Mouse (Mus musculus) layer of hippocampus, adult 18-20 months (tissue): Measurements from ENCODE around the gene Cflar. TPM values are rescaled to one million over a fixed set of nuclear protein-coding genes. Genes with fewer than 3 reads are reported as not detected.

ENCODE experiments used
- DNase-seq, 2 experiments: peaks; one replicate each; pipeline ENCODE4 v3.0.0; 2022; ENCODE audit warnings: low spot score in 2 of 2
- total RNA-seq, 2 experiments: library from RNA; stranded (reverse); gene quantifications; 2 replicates each; pipeline ENCODE4 v1.2.3; 2021

Gene Cflar
- total RNA-seq, 2 experiments from 2014 or later: 41.1 to 41.5 TPM

DNA sequence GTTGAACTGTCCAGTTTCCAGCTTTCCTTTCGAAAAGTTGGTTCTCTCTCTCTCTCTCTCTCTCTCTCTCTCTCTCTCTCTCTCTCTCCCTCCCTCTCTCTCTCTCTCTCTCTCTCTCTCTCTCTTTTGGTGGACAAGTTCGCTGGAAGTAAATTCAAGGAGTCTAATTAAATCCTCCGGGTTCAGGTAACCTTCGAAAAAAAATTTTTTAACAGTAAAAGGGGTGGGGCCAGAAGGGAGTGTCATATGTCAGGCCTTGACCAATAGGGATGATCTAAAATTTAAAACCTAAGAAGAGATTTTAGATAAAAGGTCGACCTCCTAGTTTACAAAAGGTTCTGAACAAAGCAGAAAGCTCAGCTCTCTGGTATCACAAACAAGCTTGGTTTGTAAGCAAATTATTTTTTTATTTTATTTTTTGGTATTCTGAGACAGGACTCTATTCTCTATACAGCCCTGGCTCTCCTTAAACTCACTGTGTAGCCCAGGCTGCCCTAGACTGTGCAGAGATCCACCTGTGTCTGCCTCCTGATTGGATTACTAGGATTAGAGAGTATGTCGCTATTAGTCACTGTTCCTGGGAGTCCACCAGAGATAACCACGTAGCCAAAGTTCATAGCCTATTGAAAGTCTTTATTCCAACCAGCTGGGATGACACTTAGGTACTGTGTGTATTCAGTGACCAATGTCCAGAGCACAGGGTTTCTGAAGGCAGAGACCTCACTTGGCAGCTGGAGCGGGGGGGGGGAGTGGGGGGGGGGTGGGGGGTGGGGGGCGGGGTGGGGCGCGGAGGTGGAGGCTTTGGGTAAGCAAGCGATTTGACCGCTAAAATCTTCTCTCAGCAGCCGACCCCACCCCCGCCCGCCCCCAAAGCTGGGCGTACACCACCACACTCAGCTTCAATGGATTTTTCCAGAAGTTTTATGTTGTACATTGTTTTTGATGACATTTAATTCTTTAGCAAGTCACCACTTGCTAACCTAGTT lies 1.1 kb downstream of the Cflar start:
- no peak for DNase-seq

DNA sequence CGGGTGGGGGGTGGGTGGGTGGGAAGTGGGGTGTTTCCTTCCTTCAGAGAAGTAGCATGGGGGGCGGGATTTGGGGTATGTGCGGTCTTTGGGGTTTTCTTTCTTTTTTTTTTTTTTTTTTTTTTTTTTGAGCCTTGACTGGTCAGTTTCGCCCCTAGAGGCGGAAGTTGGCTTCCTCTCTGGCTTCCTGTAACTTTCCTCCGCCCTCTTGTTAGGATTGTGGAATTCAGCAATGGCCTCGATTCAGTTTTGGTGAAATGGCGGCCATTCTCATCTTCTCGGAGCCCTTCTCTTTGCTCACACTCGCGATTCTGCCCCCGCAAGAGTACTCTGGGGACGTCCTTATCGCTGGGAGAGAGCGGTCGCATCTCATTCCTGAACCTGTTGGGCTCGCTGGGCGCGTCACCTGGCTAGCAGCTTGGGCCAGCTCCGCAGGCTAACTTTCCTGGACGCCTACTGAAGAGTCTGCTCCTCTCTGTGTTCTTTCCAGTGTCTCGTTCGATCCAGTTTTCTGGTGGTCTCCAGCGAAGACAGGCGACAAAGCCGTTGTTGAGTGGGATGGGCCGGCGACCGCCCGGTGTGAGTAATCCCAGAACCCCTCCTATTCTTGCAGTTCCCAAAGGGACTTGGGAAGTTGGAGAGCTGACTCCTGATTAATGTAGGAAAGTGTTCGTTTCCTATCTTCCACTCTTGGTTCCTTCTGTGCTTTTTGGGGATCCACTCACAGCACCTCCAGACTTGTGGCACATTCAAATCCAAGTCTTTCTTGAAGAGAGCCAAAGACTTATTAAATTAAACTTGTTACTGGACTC lies 2.0 kb downstream of the Cflar start:
- DNase-seq: peak in 1 of 2 experiments; percentile 49

DNA sequence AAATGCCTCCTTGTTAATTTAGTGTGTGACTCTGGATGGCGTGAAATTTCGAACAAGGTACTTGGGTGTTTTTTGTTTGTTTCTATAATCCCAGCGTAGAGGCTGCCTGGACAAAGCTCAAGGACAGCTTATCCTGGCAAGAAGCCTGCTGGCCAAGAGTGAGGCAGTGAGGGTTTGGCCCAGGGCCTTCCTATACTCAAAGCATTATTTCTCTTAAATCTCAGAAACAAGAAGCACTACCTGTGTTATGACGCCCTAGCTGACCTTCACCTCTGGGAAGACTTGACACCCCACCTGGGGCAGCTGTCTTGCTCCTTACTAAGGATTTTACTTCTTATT lies 2.6 kb downstream of the Cflar start:
- peak in 1 of 2 experiments; percentile 48 for DNase-seq

DNA sequence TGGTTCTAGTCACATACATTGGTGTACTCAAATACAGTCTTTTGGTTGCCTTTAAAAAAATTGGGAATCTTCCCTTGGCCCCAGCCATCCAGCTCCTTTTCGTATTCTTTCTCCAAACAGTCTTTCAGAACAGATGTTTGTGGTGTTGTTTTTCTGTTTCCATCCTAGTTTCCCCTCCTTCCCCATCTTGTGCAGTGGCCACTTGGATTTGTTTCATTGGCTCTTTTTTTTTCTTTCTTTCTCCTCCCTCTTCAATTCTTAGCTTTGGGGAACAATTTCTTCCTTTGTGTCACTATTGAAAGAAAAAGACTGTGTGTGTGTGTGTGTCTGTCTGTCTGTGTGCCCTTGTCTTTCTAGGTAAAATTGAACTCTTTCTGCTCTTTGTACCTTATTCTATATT lies 3.1 kb downstream of the Cflar start:
- DNase-seq: no peak

DNA sequence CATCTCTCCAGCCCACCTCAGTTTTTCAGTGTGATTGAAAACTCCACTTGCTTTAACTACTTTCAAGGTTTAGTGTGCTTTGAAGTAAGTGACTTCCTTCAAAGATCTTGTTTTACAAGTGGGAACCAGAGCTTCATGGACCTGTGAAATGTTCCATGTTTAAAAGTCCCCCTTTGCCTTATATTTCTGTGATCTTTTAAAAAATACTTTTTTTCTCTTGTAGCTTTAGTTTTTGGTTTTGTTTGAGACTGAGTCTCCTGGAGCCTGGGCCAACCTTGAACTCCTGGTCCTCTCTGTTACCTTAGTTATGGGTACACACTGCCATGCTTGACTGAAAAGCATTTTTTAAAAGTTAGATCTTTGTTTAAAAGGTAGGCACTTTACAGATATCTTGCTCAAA lies 4.2 kb downstream of the Cflar start:
- no peak for DNase-seq

DNA sequence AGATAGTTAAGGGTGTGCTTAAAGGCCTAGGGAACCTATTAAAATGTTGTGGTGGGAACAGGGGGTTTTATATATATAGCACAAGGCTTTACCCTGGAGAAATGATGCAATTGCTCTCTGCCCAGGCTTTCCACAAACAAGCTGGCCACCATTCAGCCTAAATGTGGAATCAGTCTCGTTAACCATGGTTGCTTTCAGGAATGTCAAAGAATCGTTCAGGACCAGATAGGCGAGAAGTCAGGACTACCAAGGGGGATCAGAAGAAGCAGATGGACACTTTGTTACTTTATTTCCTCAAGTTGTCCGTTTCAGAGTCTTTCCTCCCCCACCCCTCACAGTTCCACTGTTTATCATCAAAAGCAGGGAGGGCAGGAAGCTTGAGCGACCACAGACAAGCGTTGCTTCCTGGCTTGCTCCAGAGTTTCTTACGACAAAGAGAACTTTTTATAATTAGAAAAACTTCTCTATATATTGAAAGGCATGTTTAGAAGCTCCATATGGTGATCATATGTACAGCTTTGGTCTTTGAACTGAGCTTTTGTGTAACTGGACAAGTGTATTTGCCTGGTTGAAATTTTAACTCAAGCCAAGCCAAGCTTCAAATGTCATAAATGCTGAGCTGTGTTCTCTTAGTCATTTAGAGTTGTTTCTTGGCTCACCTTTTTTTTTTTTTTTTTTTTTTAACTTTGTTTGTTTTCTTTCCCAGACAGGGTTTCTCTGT lies 5.0 kb downstream of the Cflar start:
- DNase-seq: no peak

DNA sequence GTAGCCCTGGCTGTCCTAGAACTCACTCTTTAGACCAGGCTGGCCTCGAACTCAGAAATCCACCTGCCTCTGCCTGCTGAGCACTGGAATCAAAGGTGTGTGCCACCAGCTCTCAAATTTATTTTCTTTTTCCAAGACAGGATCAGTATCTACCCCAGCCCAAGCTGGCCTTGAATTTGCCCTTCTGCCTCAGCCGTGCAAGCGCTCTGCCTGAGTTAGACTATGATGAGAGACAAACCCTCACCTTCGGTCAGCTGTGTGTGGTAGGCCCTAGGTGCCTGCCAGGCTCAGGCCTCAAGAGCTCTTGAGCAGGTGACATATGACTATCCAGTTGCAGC lies 5.5 kb downstream of the Cflar start:
- no peak for DNase-seq

DNA sequence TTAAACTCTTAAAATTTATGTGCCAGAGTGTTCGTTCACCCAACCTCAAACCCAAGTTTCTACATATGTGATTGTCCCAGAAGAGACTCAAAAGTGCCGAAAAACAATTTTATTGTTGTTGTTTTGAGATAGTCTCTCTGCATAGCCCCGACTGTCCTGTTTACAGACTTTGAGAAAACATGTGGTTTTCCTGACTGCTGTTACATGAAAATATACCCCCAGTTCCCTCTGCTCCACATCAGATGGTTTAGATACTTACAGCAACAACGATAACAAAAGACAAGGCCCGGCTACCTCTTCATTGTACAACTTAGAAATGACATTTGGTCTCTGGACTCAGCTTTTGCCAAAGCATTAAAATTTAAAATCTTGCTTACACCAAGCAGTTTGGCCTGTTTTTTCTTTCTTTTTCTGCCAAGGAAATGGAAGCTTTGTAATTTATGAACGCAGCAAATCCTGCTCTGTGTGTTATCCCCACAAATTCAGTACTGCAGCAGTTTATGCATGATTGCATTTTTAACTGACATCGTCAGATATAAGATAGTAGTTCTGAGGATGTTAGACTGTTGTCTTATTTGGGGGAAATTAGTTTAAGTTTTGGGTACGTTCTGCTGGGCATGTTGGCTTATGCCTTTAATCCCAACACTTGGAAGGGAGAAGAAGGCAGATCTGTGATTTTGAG lies 6.4 kb downstream of the Cflar start:
- DNase-seq: no peak

DNA sequence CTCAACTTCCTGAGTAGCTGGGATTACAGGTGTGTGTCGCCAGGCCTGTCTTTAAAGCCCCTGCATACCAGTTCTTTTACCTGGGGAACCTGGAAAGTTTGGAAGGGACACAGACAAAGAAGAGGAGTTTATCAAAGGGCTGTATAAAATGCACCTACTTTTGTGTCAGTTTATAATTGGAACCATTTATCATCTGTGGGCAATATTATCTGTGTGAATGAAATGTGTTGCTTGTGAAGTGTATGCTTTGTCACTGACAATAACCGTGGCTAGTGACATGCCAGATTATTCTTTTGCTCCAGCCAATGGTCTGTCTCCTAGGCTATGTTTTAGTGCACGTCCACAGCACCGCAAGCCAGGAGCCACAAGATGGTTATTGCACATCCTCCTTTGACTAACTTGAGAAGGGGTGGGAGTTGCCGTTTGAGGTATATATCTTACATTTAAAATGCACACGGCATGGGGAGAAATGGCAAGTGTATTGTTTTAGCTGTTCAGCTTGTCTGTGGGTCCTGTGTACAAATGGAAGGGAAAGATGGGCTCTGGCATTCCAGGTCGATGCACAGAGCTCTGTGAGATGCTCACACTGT lies 8.1 kb downstream of the Cflar start:
- DNase-seq: no peak

DNA sequence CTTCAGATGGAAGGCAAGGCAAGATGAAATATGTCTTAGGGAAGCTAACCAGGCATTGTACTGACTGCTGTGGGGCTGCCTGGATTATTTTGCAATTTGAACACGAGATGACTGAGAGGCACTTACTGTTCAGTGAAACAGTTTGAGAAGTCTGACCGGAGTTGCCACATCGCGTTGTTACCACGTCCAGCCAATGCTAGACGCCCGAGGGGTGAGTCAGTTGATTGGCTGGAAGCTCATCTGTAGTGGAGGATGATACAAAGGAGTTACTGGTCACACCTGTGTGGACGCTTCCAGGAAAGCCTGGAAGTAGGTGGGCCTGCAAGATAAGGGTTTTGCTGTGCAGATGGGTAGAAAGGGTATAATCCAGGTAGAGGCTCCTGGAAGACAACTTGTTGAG lies 8.8 kb downstream of the Cflar start:
- no peak for DNase-seq

DNA sequence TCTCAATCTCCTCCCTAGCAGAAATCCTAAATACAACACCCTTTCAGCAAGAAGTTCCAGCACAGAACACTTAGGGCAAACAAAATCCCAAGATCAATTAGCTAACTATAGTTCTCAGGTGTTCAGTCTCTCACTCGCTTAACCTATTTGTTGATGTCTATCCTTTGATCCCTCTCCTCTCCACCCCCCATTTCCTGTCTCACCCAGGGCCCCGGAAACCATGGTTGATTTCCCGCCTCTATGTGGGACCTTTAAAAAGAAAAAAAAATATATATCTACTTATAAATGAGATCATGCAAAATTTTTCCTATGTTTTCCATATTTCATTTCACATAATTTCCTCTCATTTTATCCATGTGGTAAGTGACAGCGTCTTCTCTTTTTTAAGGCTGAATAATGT lies 9.7 kb downstream of the Cflar start:
- DNase-seq: no peak

DNA sequence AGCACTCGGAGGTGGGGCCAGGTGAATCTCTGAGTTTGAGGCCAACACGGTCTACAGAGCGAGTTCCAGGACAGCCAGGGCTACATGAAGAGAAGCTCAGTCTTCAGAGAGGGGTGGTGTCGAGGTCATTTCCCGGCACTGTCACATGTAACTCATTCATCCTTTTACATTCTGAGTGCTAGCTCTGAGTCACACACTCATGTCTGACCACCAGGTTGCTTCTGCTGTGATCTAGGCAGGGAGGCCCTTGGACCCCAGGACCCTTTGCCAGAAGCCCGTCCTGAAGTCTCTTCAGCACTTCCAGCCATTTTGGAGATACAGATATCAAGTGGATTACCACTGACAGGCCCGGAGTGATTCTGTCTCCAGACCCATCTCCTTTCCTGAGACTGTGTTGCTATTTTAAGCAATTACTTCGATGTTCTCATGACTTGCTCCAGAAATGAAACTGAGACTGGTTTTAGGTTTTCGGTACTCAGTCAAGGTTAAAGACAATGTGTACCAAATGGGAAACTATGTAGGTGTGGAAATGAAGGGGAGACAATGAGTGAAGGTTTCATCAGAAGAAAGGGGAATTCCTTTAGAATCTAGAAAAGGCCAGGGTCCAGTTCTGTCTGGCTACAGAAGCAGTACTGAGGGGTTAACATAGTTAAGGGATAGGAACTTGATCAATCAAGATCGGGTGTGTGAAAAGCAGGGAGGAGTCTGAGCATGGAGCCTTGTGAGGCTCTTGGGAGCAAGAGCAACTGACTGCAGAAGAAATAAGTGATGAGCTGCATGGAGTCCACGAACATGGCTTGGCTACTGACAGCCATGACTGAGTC lies 11.0 kb downstream of the Cflar start:
- no peak for DNase-seq

DNA sequence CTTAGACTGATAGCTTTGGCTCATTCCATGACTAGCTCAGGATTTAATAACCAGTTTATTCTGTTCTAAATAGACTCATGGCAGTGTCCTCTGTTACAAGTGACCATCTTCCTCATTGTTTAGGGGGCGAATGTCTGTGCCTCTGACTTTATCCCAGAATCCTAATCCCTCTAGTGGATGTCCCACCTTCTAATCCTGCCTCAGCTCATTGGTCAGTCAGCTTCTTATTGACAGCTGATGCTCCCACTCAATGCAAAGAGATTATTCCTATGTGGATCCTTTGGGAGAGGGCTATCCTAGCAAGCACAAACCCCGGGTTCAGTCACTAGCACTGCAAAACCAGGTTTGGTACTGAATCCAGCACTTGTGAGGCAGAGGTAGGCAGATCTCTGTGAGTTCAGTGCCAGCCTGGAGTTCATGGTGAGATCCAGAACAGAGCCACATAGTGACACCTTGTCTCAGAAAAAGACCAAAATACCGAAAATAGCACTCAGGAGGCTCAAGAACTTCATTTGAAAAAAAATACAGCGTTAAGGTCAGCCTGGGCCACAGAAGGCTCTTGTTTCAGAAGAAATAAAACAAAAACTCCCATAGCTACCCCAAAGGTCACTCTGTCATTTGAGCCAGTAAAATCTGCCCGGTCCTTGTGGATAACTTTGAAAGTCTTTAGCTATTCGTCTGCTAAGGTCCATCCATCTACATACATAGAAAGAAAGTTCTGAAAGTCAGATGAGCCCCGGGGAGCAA lies 11.9 kb downstream of the Cflar start:
- no peak for DNase-seq

DNA sequence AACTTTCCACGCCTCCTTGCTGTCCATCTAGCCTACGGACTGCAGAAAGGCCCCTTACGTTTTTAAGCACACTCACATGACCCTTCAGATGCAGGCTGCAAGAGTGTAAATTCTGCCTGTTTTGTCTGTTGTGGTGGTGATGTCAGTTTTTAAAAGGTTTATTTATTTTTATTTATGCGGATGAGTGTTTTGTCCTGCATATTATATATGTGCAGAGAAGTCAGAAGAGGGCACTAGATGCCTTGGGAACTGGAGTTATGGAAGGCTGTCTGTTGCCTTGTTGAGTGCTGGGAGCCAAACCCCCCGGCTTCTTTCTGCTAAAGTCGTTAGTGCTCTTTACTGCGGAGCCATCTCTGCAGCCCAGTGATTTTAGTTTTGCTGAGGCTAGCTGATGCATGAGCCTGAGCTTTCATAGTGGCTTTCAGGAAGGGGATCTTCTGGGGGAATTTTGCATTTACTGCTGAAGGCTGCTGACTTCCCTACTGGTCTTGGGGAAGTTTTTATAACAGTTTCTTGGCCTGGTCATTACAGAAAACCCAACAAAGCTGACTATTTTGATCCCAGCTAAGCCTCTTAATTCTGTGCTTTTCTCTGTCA lies 12.6 kb downstream of the Cflar start:
- DNase-seq: no peak

DNA sequence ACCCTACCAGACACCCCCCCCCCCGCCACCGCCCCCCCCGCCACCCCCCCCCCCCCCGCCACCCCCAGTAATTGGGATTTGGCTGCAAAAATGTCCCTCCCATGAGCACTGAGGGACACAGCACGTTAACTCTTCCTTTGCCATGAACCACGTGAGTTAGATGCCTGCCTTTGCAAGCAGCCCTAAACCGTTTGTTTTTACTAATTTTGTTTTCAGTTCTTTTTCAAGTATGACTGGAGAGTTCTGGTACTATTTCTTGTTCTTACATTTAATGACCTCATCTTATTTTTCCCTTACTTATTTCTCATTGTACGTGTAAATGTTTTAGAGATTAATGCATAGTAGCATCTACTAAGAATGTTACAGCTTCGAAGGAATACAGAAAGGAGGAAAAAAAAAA lies 13.2 kb downstream of the Cflar start:
- no peak for DNase-seq

DNA sequence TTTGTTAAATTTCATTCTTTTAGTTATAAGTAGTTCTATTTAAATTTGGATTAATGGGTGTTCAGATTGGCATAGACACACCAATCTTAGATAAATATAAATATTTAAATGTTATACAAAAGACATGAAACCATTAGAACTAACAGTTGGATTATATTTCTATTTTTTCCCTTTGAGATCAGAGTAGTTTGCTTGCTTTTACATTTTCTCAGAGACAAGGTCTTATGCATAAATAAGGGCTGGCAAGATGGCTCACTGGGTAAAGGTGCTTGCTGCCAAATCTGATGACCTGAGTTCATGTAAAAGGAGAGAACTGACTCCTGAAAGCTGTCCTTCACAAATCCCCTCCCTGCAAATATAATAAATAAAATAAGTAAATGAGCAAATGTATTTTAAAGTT lies 13.8 kb downstream of the Cflar start:
- no peak for DNase-seq

DNA sequence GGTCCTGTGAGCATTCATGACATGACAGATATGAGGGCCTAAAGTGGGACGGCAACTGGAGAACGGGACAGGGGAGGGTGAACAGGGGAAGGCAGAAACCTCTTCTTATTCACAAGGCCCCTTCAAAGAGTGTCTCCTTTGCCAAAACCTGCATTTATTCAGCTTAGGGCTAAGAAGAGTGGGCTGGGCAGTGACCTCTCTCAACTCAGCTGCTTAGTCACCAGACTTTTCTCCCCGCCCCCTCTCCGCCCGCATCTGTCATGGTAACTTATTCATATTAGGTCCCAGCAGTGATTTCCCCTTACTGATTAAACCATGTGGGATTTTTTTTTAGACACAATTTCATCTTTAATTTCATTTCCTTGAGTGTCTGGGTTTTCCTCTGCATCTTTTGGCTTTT lies 14.5 kb downstream of the Cflar start:
- DNase-seq: no peak

DNA sequence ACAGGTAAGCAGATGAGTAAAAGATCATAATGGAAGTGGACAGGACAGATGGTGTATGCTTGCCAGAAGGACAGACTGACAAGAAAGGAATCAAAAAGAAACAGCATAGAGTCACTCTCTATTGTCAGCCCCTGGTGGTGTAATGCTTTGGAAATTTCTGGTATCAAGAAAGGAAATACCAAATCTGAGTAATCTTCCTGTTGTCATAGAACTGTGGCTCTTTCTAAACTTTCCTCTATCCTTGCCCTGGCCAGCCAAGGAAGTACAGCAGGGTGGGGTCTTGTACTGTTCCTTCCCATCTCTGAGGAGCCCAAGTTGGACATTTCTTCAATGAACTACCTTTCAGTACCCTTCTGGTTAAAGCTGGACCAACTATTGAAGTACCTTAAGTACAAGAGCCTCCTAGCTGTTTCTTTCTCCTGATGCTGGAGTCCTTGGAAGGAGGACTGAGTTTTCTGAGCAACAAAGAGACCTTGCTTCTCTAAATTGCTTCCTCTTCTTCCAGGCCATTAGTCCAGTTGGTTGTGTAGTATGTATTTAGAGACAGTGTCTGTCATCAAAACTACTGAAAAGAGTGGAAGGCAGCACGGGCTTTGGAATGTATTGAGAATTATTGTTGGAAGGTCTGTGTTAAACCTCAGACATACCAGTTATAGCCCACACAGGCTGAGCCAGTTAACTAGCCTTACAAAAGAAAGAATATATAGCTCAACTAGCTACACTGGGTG lies 15.9 kb downstream of the Cflar start:
- DNase-seq: no peak
